Mouse (Mus musculus): ENCODE measurements around the gene Hs6st1.

DNA sequence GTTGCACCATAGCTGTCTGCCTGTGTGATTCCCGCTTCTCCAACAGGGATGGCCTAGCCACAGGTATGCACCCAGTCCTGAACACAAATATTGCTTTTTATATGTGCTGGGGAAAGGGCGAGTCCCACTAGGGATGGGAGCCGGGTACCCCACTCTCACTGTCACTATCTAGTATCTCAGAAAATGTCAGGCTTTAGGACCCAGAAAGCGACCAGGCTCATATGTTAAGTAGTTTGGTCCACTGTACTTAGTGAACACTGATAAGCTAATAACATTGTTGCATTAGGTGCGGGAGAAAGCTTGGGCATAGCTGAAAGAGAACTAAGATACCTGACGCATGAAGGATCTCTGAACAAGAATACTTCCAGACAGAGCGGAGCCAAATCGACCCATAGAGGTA, 63.6 kb downstream of the Hs6st1 start:
- TF ChIP-seq CTCF (IDR thresholded peaks at IDR 0.05; ENCODE audit: low read depth) (no peak), EP300 (IDR thresholded peaks at IDR 0.05; ENCODE audit: low read depth) (no peak)

Data from heart, postnatal 0 days (tissue).